Mouse (Mus musculus) liver, adult 2 months (tissue): ENCODE results near the gene Myo1h. TPM values are rescaled to one million over a fixed set of nuclear protein-coding genes. Genes with fewer than 3 reads are reported as not detected.

Experiments used
- DNase-seq: peaks from one replicate; pipeline ENCODE4 v3.0.0-alpha.2; 2011; ENCODE audit warnings: low read depth, low spot score; ENCODE audit errors: extremely low read depth
- H3K27ac ChIP-seq: fragments of 200-500 bp; replicated peaks from 2 replicates; pipeline ENCODE4 v1.5.1; 2012; ENCODE audit warnings: low read depth, mild to moderate bottlenecking, control low read depth, inconsistent platforms, low read length; ENCODE audit not compliant: insufficient read depth
- H3K27me3 ChIP-seq: fragments of 200-500 bp; 2 replicates; pipeline ENCODE4 v1.6.1; 2012; ENCODE audit warnings: mild to moderate bottlenecking, moderate library complexity, low read length, inconsistent platforms; ENCODE audit not compliant: control insufficient read depth, insufficient read depth
- H3K36me3 ChIP-seq: fragments of 200-500 bp; 2 replicates; pipeline ENCODE4 v1.6.1; 2012; ENCODE audit warnings: low read length, inconsistent platforms; ENCODE audit not compliant: control insufficient read depth, insufficient read depth
- H3K4me1 ChIP-seq: fragments of 200-500 bp; 2 replicates; pipeline ENCODE4 v1.6.1; 2011; ENCODE audit warnings: low read length; ENCODE audit not compliant: control insufficient read depth, insufficient read depth
- H3K4me3 ChIP-seq: fragments of 200-500 bp; 2 replicates; pipeline ENCODE4 v1.5.1; 2011; ENCODE audit warnings: low read depth, mild to moderate bottlenecking, control low read depth, low read length, moderate library complexity; ENCODE audit not compliant: insufficient read depth
- H3K79me2 ChIP-seq: fragments of 200-500 bp; 2 replicates; pipeline ENCODE4 v1.6.1; 2012; ENCODE audit warnings: inconsistent platforms, mild to moderate bottlenecking, low read length, moderate library complexity; ENCODE audit not compliant: control insufficient read depth, insufficient read depth
- H3K9ac ChIP-seq: fragments of 200-500 bp; 2 replicates; pipeline ENCODE4 v1.6.1; 2012; ENCODE audit warnings: low read depth, mild to moderate bottlenecking, control low read depth, inconsistent platforms, low read length
- CTCF ChIP-seq: fragments of 200-500 bp; IDR thresholded peaks from 2 replicates; pipeline ENCODE4 v1.5.1; 2011; ENCODE audit warnings: low read depth, low read length, control low read depth
- POLR2A ChIP-seq: fragments of 200-500 bp; IDR thresholded peaks from 2 replicates; pipeline ENCODE4 v1.6.1; 2011; ENCODE audit warnings: low read length, control low read depth; ENCODE audit not compliant: insufficient read depth; ENCODE audit errors: extremely low read depth
- WGBS: fragments of 180-500 bp; shearing (Covaris S2); methylation state at CpG from one replicate; pipeline ENCODE4 v1.1.7; 2018; 5-methylcytosine and 5-hydroxymethylcytosine counted together
- polyA plus RNA-seq: library from polyadenylated mRNA; depleted of rRNA; stranded (reverse); fragments of >200 nt; gene quantifications from 2 replicates; pipeline ENCODE4 v1.2.3, GENCODE M21; 2012
- total RNA-seq: library from RNA; depleted of rRNA; stranded (reverse); fragments of >200 nt; gene quantifications from 2 replicates; pipeline ENCODE4 v1.2.3, GENCODE M21; 2014

The Myo1h gene
- total and polyA plus RNA-seq, 2 experiments = 0.09 TPM; not detected in 1

- 75% methylated on average over 8 of the region's 8 CpGs for WGBS
- Histone ChIP-seq H3K4me1 (no peaks in the 10 kb centered on the region), H3K4me3 (no peak overlapping the region), H3K79me2 (no peaks in the 10 kb centered on the region), H3K9ac (no peak overlapping the region), H3K27me3 (no peaks in the 10 kb centered on the region), H3K36me3 (no peaks in the 10 kb centered on the region), H3K27ac (no peak overlapping the region)
- DNase-seq = no peak
- no peak for TF ChIP-seq POLR2A
- no peak for TF ChIP-seq CTCF
These were observed 24.9 kb upstream of the Myo1h start for GRCm38 (mm10) chr5:114264030-114264459.

- TF ChIP-seq CTCF = no peak
- Histone ChIP-seq H3K4me3 (no peak overlapping the region), H3K27me3 (0 out of 2 replicates have a peak, but pooled peaks cover 3% of the 10 kb centered on the region), H3K79me2 (no peaks in the 10 kb centered on the region), H3K4me1 (no peaks in the 10 kb centered on the region), H3K27ac (no peak overlapping the region), H3K9ac (no peak overlapping the region), H3K36me3 (no peaks in the 10 kb centered on the region)
- DNase-seq = no peak
- WGBS = 85% methylated on average over 8 of the region's 8 CpGs
These were observed 24.2 kb upstream of the Myo1h start for GRCm38 (mm10) chr5:114264791-114265190.

GRCm38 (mm10) chr5:114268646-114269045 lies 20.3 kb upstream of the Myo1h start:
- no peak for TF ChIP-seq CTCF
- no peak for TF ChIP-seq POLR2A
- no peak overlapping the region for H3K27ac ChIP-seq
- no peak overlapping the region for H3K4me3 ChIP-seq
- DNase-seq = no peak
- no peak overlapping the region for H3K9ac ChIP-seq
- 22% methylated on average over 7 of the region's 7 CpGs for WGBS
- no peaks in the 10 kb centered on the region for H3K79me2 ChIP-seq
- peaks cover 15% of the 10 kb centered on the region; the same call in 1 of the 2 replicates for H3K27me3 ChIP-seq
- H3K36me3 ChIP-seq = no peaks in the 10 kb centered on the region
- H3K4me1 ChIP-seq = no peaks in the 10 kb centered on the region

- 65% methylated on average over 7 of the region's 7 CpGs for WGBS
- no peak overlapping the region for H3K4me3 ChIP-seq
- TF ChIP-seq POLR2A (no peak), CTCF (no peak)
- no peaks in the 10 kb centered on the region for H3K79me2 ChIP-seq
- no peaks in the 10 kb centered on the region for H3K36me3 ChIP-seq
- no peak overlapping the region for H3K9ac ChIP-seq
- no peak for DNase-seq
- H3K27me3 ChIP-seq = peaks cover 22% of the 10 kb centered on the region
- no peaks in the 10 kb centered on the region for H3K4me1 ChIP-seq
- H3K27ac ChIP-seq = no peak overlapping the region
These were observed 19.5 kb upstream of the Myo1h start for GRCm38 (mm10) chr5:114269499-114269898.

GRCm38 (mm10) chr5:114269984-114270383 lies 19.0 kb upstream of the Myo1h start:
- WGBS = 33% methylated on average over 12 of the region's 12 CpGs
- H3K36me3 ChIP-seq = no peaks in the 10 kb centered on the region

GRCm38 (mm10) chr5:114273693-114274402 lies 15.1 kb upstream of the Myo1h start, which contains the start of gene Foxn4:
Gene Foxn4 (minus strand): TSS chr5:114273807.
- DNase-seq = no peak
- peaks cover 33% of the 10 kb centered on the region for H3K27me3 ChIP-seq
- H3K36me3 ChIP-seq = no peaks in the 10 kb centered on the region
- 3% methylated on average over 56 of the region's 56 CpGs for WGBS
- TF ChIP-seq POLR2A = no peak
- no peak for TF ChIP-seq CTCF
- H3K4me3 ChIP-seq = no peak within 1 kb of the TSS
- no peak within 1 kb of the TSS for H3K9ac ChIP-seq
- H3K27ac ChIP-seq = no peak within 1 kb of the TSS
- H3K4me1 ChIP-seq = no peaks in the 10 kb centered on the region
- no peaks in the 10 kb centered on the region for H3K79me2 ChIP-seq

More at GRCm38 (mm10) chr5:114269984-114270383, 19.0 kb upstream of the Myo1h start:
- Histone ChIP-seq H3K27ac (no peak overlapping the region), H3K4me1 (no peaks in the 10 kb centered on the region), H3K4me3 (no peak overlapping the region), H3K9ac (no peak overlapping the region), H3K27me3 (peaks cover 24% of the 10 kb centered on the region), H3K79me2 (no peaks in the 10 kb centered on the region)
- TF ChIP-seq POLR2A = no peak
- TF ChIP-seq CTCF = no peak
- DNase-seq = no peak
